Mouse (Mus musculus) B cell, adult (primary cell): ENCODE results near the gene Gcn1l1. TPM values are rescaled to one million over a fixed set of nuclear protein-coding genes. Genes with fewer than 3 reads are reported as not detected.

ENCODE experiments used
- total RNA-seq: library from RNA; stranded (reverse); gene quantifications from 4 replicates; pipeline ENCODE4 v1.2.4, GENCODE M21; 2023; ENCODE audit not compliant: inconsistent age

The Gcn1l1 gene
- 107 to 117 TPM (median 109 TPM) in 4 replicates for total RNA-seq

GRCm38 (mm10) chr5:115564737-115565393 is at the start of gene Gcn1l1:
Gene Gcn1l1, plus strand, starts transcription at chr5:115565254.

DNA sequence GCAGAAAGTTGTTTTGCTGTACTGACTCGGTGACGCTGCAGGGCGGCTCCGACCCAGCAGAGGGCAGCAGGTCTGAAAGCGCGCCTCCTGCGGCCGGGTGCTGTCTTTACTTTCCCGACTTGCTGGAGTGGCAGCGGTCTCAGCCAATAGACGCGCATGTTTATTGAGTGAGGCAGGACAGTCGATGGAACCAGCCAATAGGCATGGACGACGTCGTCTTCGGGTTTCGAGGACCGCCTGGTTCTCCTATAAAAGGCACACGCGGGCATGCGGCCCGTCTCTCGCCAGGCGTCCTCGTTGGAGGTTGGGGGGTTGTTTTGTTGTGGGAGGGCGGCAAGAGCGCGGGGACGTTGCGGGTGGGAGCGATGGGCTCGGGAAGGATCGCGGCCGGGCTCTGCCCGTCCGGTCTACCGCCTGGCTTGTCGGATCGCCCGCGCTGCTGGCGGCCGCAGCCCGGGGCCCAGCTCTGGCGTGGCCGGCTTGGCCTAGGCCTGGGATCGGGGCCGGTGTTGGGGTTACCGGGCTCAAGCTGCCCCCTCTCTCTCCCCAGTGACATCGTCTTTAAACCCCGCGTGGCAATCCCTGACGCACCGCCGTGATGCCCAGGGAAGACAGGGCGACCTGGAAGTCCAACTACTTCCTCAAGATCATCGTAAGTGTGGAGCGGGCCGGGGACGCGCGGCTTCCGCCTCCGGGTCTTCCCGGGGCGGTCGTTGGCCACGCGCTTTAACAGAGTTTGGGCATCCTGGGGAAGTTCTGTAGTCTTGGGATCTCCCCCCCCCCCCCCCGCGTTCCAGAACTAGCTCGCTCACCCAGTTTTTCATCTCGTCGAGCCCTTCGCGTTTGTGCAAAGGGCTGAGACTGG is 5.6 kb upstream of the Gcn1l1 start, which contains the start of gene Rplp0:
Gene Rplp0, plus strand, starts transcription at position 231 of the 865 bp plus-strand sequence.

GRCm38 (mm10) chr5:115631505-115632357 is 66.7 kb downstream of the Gcn1l1 start, which contains the start of gene Rab35:
Gene Rab35, plus strand, starts transcription at chr5:115631908.

Other genes with a start within 250 kb of the Gcn1l1 start
- 64.8 to 75.9 TPM (median 68.2 TPM) in 4 replicates for gene Srsf9, start 238.1 kb upstream of the Gcn1l1 start, total RNA-seq
- gene Gatc, start 224.1 kb upstream of the Gcn1l1 start, total RNA-seq: 9.0 to 11.8 TPM (median 10.7 TPM) in 4 replicates
- gene Triap1, start 224.0 kb upstream of the Gcn1l1 start, total RNA-seq: 20.3 to 21.9 TPM (median 20.6 TPM) in 4 replicates
- 193 to 247 TPM (median 210 TPM) in 4 replicates for gene Cox6a1, start 216.3 kb upstream of the Gcn1l1 start, total RNA-seq
- gene Msi1, start 135.7 kb upstream of the Gcn1l1 start, total RNA-seq: not detected in 4 replicates
- gene Pla2g1b, start 99.0 kb upstream of the Gcn1l1 start, total RNA-seq: not detected in 4 replicates
- gene Sirt4, start 80.5 kb upstream of the Gcn1l1 start, total RNA-seq: 10.2 to 16.0 TPM (median 14.4 TPM) in 4 replicates
- gene Pxn, start 58.6 kb upstream of the Gcn1l1 start, total RNA-seq: 69.9 to 79.7 TPM (median 77.5 TPM) in 4 replicates
- gene Rplp0, start 5.8 kb upstream of the Gcn1l1 start, total RNA-seq: 1,421 to 1,632 TPM (median 1,486 TPM) in 4 replicates
- 57.0 to 72.4 TPM (median 59.9 TPM) in 4 replicates for gene Rab35, start 66.7 kb downstream of the Gcn1l1 start, total RNA-seq
- 2.7 to 3.9 TPM (median 3.1 TPM) in 4 replicates for gene Bicdl1, start 166.4 kb downstream of the Gcn1l1 start, total RNA-seq